18 mouse cellular contexts compared by ENCODE assay signal in the genomic region with DNA sequence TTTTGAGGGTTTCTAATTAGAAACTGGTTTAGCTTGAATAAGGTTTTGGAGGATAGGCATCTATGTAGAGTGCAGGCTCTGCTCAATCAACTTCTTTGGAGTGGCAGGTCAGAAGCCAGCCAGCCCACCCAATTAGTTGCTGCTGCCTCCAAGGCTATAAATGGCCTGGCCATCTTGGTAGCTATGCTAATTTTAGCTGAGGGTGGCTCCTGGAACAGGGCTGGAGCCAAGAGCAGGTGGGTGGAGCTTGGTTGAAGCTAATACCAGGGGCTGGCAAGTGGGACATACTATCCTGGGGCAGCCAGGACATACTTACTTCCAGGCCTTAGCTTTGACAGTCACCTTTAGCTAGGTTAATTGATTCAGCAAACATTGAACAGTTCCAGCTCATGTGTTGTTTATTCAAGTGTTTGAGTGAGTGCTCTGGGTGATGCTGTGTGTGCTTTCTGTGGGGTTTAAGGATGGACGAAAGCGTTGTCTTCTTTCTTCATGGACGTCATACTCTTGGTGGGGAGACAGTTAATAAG. TPM values are rescaled to one million over a fixed set of nuclear protein-coding genes. Genes with fewer than 3 reads are reported as not detected.
DNase-seq lines count a peak whose midpoint lies in the region; ATAC-seq and TF ChIP-seq lines count a peak whose summit lies in the region.
"Had no signal": no experiment of that assay in that cellular context is flagged by ENCODE, and none has a peak within 500 bp of the region (broad histone marks: within the 10 kb centered on the region; RNA-seq: fewer than 3 reads in every experiment).

No protein-coding gene starts in this region.

- no peak overlapping the region; the same call in 1 of the 2 replicates for H3K27ac ChIP-seq in heart, postnatal 0 days (ENCODE audit: low read depth)
- H3K27ac ChIP-seq in forebrain, embryonic 11.5 days (ENCODE audit: low read depth, low read length), result no peak overlapping the region
- H3K27ac ChIP-seq: forebrain, embryonic 15.5 days; hindbrain, embryonic 14.5 days; midbrain, embryonic 13.5 days had no signal

- ATAC-seq in megakaryocyte, adult 5-6 weeks (ENCODE audit: poor library complexity, severe bottlenecking), result no peak
- ATAC-seq in heart, postnatal 0 days (ENCODE audit: insufficient read depth, low read depth), result peak; percentile 64
- ATAC-seq in forebrain, embryonic 11.5 days (replicated peaks; ENCODE audit: low FRiP score), result no peak
- ATAC-seq: forebrain, embryonic 15.5 days; intestine, embryonic 16.5 days; lung, postnatal 0 days; midbrain, embryonic 13.5 days; Patski had no signal

- no peak for TF ChIP-seq EP300 in heart, postnatal 0 days (IDR thresholded peaks at IDR 0.05; ENCODE audit: low read depth)

- H3K4me2 ChIP-seq in heart, postnatal 0 days (ENCODE audit: low read depth, low read length), result no peak overlapping the region; the same call in 1 of the 2 replicates
- no peak overlapping the region for H3K4me2 ChIP-seq in forebrain, embryonic 11.5 days (ENCODE audit: low read depth, low read length, severe bottlenecking)
- H3K4me2 ChIP-seq: forebrain, embryonic 15.5 days; hindbrain, embryonic 14.5 days; midbrain, embryonic 13.5 days had no signal

- peak overlapping the region; percentile 84 for H3K4me3 ChIP-seq in megakaryocyte, embryonic 14.5 days (replicated peaks)
- H3K4me3 ChIP-seq in heart, postnatal 0 days (ENCODE audit: low read depth, low read length), result no peak overlapping the region
- H3K4me3 ChIP-seq in forebrain, embryonic 11.5 days (ENCODE audit: low read depth, low read length), result no peak overlapping the region
- H3K4me3 ChIP-seq: forebrain, embryonic 15.5 days; midbrain, embryonic 13.5 days had no signal

- H3K27me3 ChIP-seq in megakaryocyte, embryonic 14.5 days (replicated peaks), result no peaks in the 10 kb centered on the region
- peaks cover 24% of the 10 kb centered on the region for H3K27me3 ChIP-seq in heart, postnatal 0 days (ENCODE audit: control insufficient read depth, insufficient read depth, low read length)
- 0 out of 2 replicates have a peak, but pooled peaks cover 3% of the 10 kb centered on the region for H3K27me3 ChIP-seq in forebrain, embryonic 11.5 days (ENCODE audit: control insufficient read depth, insufficient read depth, low read length)
- H3K27me3 ChIP-seq: forebrain, embryonic 15.5 days; Patski had no signal

- no peak overlapping the region for H3K9ac ChIP-seq in heart, postnatal 0 days (replicated peaks; ENCODE audit: low read depth, low read length)
- no peak overlapping the region for H3K9ac ChIP-seq in forebrain, embryonic 11.5 days (ENCODE audit: low read length)
- H3K9ac ChIP-seq: forebrain, embryonic 15.5 days; hindbrain, embryonic 14.5 days; midbrain, embryonic 13.5 days had no signal

- H3K36me3 ChIP-seq in megakaryocyte, embryonic 14.5 days (replicated peaks; ENCODE audit: low read length), result peaks cover 45% of the 10 kb centered on the region
- H3K36me3 ChIP-seq in heart, postnatal 0 days (replicated peaks; ENCODE audit: control insufficient read depth, insufficient read depth, low read length), result no peaks in the 10 kb centered on the region
- no peaks in the 10 kb centered on the region for H3K36me3 ChIP-seq in forebrain, embryonic 11.5 days (ENCODE audit: control insufficient read depth, insufficient read depth, low read length)
- H3K36me3 ChIP-seq: forebrain, embryonic 15.5 days; midbrain, embryonic 13.5 days had no signal

- peaks cover 76% of the 10 kb centered on the region for H3K4me1 ChIP-seq in megakaryocyte, embryonic 14.5 days
- peaks cover 24% of the 10 kb centered on the region for H3K4me1 ChIP-seq in heart, postnatal 0 days (ENCODE audit: control insufficient read depth, insufficient read depth)
- H3K4me1 ChIP-seq in forebrain, embryonic 11.5 days (replicated peaks; ENCODE audit: control insufficient read depth, insufficient read depth, low read length), result peaks cover 4% of the 10 kb centered on the region; the same call in 1 of the 2 replicates

- TF ChIP-seq CTCF in heart, postnatal 0 days (IDR thresholded peaks at IDR 0.05; ENCODE audit: low read depth), result no peak

- 86% methylated on average over 3 of the region's 3 CpGs for WGBS in heart, postnatal 0 days
- 89% methylated on average over 3 of the region's 3 CpGs for WGBS in forebrain, embryonic 11.5 days

- no peaks in the 10 kb centered on the region for H3K9me3 ChIP-seq in megakaryocyte, embryonic 14.5 days
- no peaks in the 10 kb centered on the region for H3K9me3 ChIP-seq in heart, postnatal 0 days (replicated peaks; ENCODE audit: control insufficient read depth, low read length)
- H3K9me3 ChIP-seq in forebrain, embryonic 11.5 days (ENCODE audit: control insufficient read depth, low read length), result no peaks in the 10 kb centered on the region
- H3K9me3 ChIP-seq: forebrain, embryonic 15.5 days; midbrain, embryonic 13.5 days had no signal

- peak; percentile 27 to 53 for DNase-seq in cerebellum, postnatal 25 days
- no peak for DNase-seq in cerebellum, postnatal 4 days (ENCODE audit: low spot score in 2 of 2)
- DNase-seq in heart, postnatal 0 days (ENCODE audit: low spot score), result peak; percentile 68
- DNase-seq in forebrain, embryonic 11.5 days (ENCODE audit: low spot score), result no peak
- DNase-seq in embryo, embryonic 10 days (ENCODE audit: low spot score), result no peak
- DNase-seq in right cerebral cortex, postnatal 10 days (ENCODE audit: low spot score in 2 of 2), result no peak
- DNase-seq: cerebellum, adult 11-12 months; kidney, postnatal 10 days; right cerebral cortex, adult 18-20 months; thymus, postnatal 4 days had no signal

RNA-seq across cellular contexts. Expression of a gene that starts 4.9 kb away (rescaled TPM):
- 106 and 312 TPM in 2 replicates for polyA plus RNA-seq in megakaryocyte, embryonic 14.5 days (2012; ENCODE audit: insufficient read depth, low replicate concordance)
- 28.0 and 28.8 TPM in 2 replicates for total RNA-seq in megakaryocyte, adult 5-6 weeks (2015)
- 35.5 and 59.3 TPM in 2 replicates for total RNA-seq in megakaryocyte, adult 5-6 weeks (2017)
- 28.1 and 59.0 TPM in 2 replicates for total RNA-seq in heart, postnatal 0 days (2014; rRNA removed; ENCODE audit: low replicate concordance)
- polyA plus RNA-seq in heart, postnatal 0 days (2015; fragmentation: Nextera tagmentation; extraction: Ambion mirVana), result 11.4 and 11.6 TPM in 2 replicates
- polyA plus RNA-seq in forebrain, embryonic 11.5 days (2014; fragmentation: Nextera tagmentation; extraction: Ambion mirVana), result 12.3 and 14.3 TPM in 2 replicates

RNA-seq across cellular contexts. Expression of a gene that starts 16.6 kb away (rescaled TPM):
- 210 and 238 TPM in 2 replicates for polyA plus RNA-seq in megakaryocyte, embryonic 14.5 days (2012; ENCODE audit: insufficient read depth, low replicate concordance)
- 359 and 397 TPM in 2 replicates for total RNA-seq in megakaryocyte, adult 5-6 weeks (2015)
- 89.0 and 112 TPM in 2 replicates for total RNA-seq in megakaryocyte, adult 5-6 weeks (2017)
- 24.6 and 31.3 TPM in 2 replicates for total RNA-seq in heart, postnatal 0 days (2014; rRNA removed; ENCODE audit: low replicate concordance)
- 34.7 and 36.7 TPM in 2 replicates for polyA plus RNA-seq in heart, postnatal 0 days (2015; fragmentation: Nextera tagmentation; extraction: Ambion mirVana)
- 32.2 and 37.2 TPM in 2 replicates for polyA plus RNA-seq in forebrain, embryonic 11.5 days (2014; fragmentation: Nextera tagmentation; extraction: Ambion mirVana)

Comparison
In these comparisons a context has a peak if more than half of its experiments do, and no peak if none do; other contexts are left out.
1. DNase-seq: peak in cerebellum, postnatal 25 days (2 of 2) and heart, postnatal 0 days (single experiment); none in cerebellum, postnatal 4 days (0 of 2), forebrain, embryonic 11.5 days (single experiment), embryo, embryonic 10 days (single experiment) and right cerebral cortex, postnatal 10 days (0 of 2).